Mouse (Mus musculus) adrenal gland, postnatal 4 days (tissue): ENCODE measurements around the gene Gm28053. TPM values are rescaled to one million over a fixed set of nuclear protein-coding genes. Genes with fewer than 3 reads are reported as not detected.

Experiments
- total RNA-seq, 2 experiments: library from RNA; stranded (reverse); gene quantifications; 2 replicates each; pipeline ENCODE4 v1.2.3; 2021

Gm28053 gene
- total RNA-seq, 2 experiments from 2014 or later: 2.8 to 6.3 TPM

Other genes starting within 250 kb of the Gm28053 start
- gene Atp6v0e2, start 181.0 kb upstream of the Gm28053 start, total RNA-seq: 10 to 100 TPM; 55.8 to 57.0 TPM
- 10 to 100 TPM; 42.8 to 43.5 TPM for gene Lrrc61, start 163.8 kb upstream of the Gm28053 start, total RNA-seq
- 100 to 1,000 TPM in 1 of 2 experiments, 10 to 100 TPM in 1; 82.0 to 161 TPM for gene Rarres2, start 145.8 kb upstream of the Gm28053 start, total RNA-seq
- not detected for gene Gm45021, start 129.0 kb upstream of the Gm28053 start, total RNA-seq
- 10 to 100 TPM; 59.7 to 61.5 TPM for gene Repin1, start 124.7 kb upstream of the Gm28053 start, total RNA-seq
- gene Gm44965, start 124.7 kb upstream of the Gm28053 start, total RNA-seq: 1 to 10 TPM in 1 of 2 experiments, not detected in 1; 2.0 TPM
- gene Zfp775, start 116.5 kb upstream of the Gm28053 start, total RNA-seq: 10 to 100 TPM in 1 of 2 experiments, 1 to 10 TPM in 1; 7.8 to 10.0 TPM
- 1 to 10 TPM; 2.1 to 3.3 TPM for gene AI854703, start 91.8 kb upstream of the Gm28053 start, total RNA-seq
- gene Gimap8, start 71.4 kb upstream of the Gm28053 start, total RNA-seq: 10 to 100 TPM; 10.8 to 12.0 TPM
- 1 to 10 TPM; 7.2 to 9.3 TPM for gene Gimap9, start 42.5 kb upstream of the Gm28053 start, total RNA-seq
- 10 to 100 TPM; 40.8 to 48.9 TPM for gene Gimap4, start 34.1 kb upstream of the Gm28053 start, total RNA-seq
- 10 to 100 TPM; 70.3 to 72.9 TPM for gene Gimap6, start 10.4 kb upstream of the Gm28053 start, total RNA-seq
- not detected for gene Gimap7, start within 50 bp of the Gm28053 start, total RNA-seq
- gene Gimap1, start 20.4 kb downstream of the Gm28053 start, total RNA-seq: 10 to 100 TPM; 16.3 to 18.0 TPM
- 10 to 100 TPM; 19.9 to 24.1 TPM for gene Gimap5, start 27.6 kb downstream of the Gm28053 start, total RNA-seq
- 1 to 10 TPM in 1 of 2 experiments, under 1 TPM in 1; 0.81 to 1.2 TPM for gene Gimap3, start 52.2 kb downstream of the Gm28053 start, total RNA-seq
- gene Tmem176a, start 122.3 kb downstream of the Gm28053 start, total RNA-seq: 100 to 1,000 TPM; 194 to 220 TPM
- gene Tmem176b, start 122.9 kb downstream of the Gm28053 start, total RNA-seq: 100 to 1,000 TPM; 443 to 458 TPM
- under 1 TPM; 0.14 to 0.76 TPM for gene Aoc1, start 154.3 kb downstream of the Gm28053 start, total RNA-seq
- not detected for gene 1600015I10Rik, start 211.3 kb downstream of the Gm28053 start, total RNA-seq